Mouse (Mus musculus) kidney, postnatal 25 days (tissue): ENCODE measurements around the gene Mtmr10.

Source experiments
- DNase-seq, 2 experiments: peaks; one replicate each; pipeline ENCODE4 v3.0.0; 2021; ENCODE audit warnings: mixed read lengths in 2 of 2

Gene Mtmr10

GRCm38 (mm10) chr7:64296286-64297010 is 9.0 kb downstream of the Mtmr10 start:
- no peak for DNase-seq

DNA sequence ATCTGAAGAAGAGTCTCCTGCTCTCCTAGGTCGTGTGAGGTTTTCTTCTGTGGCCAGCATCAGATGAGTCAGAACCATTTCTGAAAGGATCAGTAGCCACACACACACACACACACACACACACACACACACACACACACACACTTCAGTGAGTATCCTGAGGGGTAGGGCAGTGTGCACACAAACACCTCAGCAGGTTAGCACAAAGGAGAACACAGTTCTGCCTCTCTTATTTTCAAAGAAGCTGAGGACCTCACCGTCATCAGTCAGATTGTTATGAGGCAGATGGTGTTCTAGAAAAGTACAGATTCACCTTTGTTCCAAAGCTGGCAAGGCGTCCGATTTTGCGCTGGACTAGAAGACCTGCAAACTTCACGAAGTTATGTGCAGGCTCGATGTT is 22.8 kb downstream of the Mtmr10 start:
- DNase-seq = no peak

- no peak for DNase-seq
These were observed 23.3 kb downstream of the Mtmr10 start for GRCm38 (mm10) chr7:64310756-64311155.

GRCm38 (mm10) chr7:64312811-64313210 is 25.4 kb downstream of the Mtmr10 start:
- peak in 1 of 2 experiments; percentile 28 for DNase-seq

DNA sequence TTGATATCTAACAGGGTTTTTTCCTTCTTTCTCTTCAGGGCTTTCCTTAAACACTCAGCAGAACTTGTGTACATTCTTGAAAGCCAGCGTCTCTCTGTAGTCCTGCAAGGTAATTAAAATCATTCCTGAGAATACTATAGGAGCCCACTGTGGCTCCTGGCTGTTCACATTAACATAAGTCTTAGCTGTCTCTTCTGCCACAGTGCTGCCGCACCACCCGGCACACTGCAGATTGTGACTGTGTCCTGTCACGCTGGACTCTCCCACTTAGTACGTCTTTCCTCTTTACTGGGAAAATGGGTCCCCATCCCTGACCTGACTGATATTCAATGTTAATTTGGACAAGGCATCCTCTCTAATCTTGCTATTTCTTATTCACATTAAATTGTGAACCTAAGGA is 33.7 kb downstream of the Mtmr10 start:
- DNase-seq = no peak

DNA sequence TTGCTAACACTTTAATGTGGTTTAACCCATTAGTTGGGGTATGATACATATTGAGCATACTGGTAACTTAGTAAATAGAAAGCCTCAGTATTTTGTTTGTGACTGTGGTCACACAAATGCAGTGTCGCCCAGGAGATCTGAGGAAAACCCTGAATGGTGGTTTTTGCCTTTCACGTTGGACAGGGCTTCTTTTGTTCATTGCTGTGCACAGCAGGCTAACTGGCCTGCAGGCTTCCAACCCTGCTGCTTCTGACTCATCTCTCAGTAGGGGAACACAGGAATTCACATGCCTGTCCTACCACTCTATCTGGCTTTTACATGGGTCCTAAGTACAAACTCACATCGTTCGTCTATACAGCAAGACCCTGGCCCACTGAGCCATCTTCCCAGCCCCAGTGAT is 34.2 kb downstream of the Mtmr10 start:
- DNase-seq = no peak

DNA sequence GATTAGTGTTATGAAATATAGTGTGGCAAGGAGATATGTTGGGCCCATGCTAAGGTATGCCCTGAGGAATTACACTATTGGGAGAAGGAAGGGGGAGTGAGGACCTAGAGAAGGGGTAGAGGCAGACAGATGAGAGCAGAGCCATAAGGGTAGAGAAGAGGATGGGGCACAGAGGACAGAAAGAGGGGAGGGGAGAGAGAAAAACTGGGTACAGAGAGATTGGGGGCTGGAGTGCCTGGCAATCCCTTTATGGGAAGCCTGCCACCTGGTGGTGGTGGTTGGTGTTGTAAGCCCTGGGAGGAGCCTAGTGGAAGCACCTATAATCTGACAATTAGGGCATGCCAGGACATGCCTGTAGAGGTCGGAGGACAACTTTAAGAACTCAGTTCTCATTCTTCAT is 39.4 kb downstream of the Mtmr10 start:
- DNase-seq = peak; percentile 78 to 90

- DNase-seq = no peak
These were observed 40.0 kb downstream of the Mtmr10 start for GRCm38 (mm10) chr7:64327486-64327885.

DNA sequence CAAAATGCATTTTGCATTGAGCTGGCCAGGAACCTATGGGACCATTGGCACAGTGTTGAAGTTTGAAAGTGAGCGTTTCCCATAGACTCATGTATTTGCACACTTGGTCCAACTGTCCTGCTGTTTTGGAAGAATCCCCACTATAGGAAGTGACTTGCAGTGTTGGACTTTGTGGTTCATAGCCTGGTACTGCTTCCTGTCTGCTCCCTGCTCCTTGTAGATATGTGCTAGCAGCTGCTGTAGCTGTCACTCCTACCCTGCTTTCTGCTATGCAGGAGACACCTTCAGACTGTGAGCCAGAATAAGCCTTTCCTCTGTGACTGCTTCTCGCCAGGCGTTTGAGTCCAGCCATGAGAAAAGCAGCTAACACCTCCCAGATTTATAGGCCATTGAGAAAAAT is 43.9 kb downstream of the Mtmr10 start:
- DNase-seq = no peak

DNA sequence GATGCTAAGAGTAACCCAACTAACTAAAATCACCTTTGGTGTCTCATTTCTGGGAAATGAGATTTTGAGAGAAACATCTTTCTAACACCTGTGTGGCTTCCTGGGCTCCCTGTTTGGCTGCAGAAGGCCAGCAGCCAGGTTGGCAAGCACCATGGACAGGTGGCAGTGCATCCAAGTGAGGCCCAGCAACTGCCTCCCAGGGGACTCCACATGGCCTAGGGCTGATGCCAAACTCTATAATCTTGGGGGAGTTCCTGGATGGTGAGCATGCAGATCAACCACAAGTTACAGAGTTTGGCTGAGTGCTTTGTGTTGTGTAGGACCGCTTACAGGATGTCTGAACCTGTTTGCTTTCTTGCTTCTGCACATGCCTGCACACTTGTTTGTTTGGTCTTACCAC is 45.2 kb downstream of the Mtmr10 start:
- no peak for DNase-seq

- peak; percentile 18 to 64 for DNase-seq
These were observed 60.4 kb downstream of the Mtmr10 start for GRCm38 (mm10) chr7:64347813-64348212.

GRCm38 (mm10) chr7:64349147-64349861 is 61.9 kb downstream of the Mtmr10 start:
- DNase-seq = peak in 1 of 2 experiments; percentile 35

DNA sequence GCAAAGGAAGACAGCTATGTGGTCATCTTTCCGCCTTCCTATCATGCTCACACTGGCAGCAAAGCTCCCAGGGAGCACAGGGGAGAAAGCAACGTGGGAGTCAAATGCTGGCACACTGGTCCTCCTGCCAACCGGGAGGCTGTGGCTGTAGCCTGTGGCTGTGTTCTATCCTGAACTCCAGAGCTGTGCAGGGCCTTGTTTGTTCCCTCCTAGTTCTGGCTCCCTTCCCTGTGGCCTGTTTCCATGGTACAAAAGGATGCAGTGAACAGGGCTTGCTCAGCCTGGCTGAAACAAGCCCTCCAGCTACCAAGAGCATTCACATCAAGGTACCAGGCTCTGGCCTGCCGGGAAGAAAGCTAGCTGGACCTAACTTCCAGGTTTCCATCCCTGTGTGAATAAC is 63.6 kb downstream of the Mtmr10 start:
- peak; percentile 43 to 73 for DNase-seq

DNA sequence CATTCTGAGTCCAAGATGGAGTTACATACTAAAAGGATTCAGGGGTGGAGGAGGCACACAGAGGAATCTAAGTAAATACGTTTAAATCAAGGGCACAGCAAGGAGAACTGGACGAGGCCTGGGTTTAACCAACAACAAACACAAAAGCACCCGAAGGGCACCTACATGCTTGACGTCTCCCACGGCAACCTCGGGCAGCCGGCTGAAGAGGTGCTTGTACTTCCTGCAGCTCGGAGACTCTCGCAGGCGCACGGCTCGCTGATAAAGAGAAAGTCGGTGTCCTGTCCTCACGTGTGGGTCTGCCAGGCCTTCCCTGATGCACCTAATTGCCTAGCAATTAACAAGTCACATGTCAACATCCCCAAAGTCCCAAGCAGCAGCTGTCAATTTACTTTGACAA is 66.8 kb downstream of the Mtmr10 start:
- no peak for DNase-seq

DNA sequence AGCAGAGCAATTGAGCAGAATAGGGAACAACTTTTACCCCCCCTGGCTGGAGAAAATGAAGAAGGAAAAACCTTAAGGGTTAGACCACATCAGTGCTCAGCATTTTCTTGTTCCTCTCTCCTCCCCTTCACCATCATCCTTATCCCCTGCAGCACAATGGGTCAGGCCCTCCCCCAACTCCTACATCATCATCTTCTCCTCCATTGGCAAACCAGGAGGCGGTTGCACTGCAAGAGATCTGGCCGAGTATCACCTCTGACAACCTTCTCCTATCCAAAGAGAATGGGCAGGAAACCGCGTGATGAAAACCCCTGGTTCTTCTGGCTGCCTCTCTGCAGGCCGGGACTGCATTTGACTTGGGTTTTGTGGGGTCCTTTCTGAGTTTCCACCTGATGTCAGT is 69.2 kb downstream of the Mtmr10 start:
- no peak for DNase-seq

- peak; percentile 61 to 80 for DNase-seq
These were observed 70.0 kb downstream of the Mtmr10 start for GRCm38 (mm10) chr7:64357405-64357804.

- no peak for DNase-seq
These were observed 71.2 kb downstream of the Mtmr10 start for GRCm38 (mm10) chr7:64358666-64359065.

DNA sequence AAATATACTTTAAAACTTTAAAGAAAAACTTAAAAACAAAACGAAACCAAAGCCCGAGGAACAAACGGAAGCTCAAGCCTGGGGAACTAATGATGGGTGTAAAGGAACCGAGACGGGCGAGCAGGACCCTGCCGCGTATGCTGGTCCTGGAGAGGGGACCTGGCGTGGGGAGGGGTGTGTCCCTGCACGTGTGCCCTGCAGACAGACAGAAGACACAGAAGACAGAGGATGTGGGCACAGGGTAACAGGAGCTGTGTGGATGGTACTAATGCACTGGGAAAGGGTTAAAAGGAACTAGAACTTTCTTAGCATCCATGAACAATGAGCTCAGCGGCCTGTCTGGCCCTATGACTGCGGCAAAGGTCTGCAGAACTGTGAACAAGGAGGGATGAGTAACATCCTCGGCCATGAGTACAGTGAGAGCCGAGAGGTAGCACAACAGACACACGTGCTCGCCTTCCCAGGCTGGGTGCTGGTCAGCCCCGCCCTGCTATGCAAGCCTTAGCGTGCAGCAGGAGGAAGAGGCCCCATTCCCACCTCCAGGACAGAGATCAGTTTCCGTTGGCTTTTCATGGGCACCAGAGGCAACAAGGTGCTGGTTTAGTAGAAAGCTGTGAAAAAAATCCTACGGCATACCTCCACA is 72.6 kb downstream of the Mtmr10 start:
- no peak for DNase-seq

DNA sequence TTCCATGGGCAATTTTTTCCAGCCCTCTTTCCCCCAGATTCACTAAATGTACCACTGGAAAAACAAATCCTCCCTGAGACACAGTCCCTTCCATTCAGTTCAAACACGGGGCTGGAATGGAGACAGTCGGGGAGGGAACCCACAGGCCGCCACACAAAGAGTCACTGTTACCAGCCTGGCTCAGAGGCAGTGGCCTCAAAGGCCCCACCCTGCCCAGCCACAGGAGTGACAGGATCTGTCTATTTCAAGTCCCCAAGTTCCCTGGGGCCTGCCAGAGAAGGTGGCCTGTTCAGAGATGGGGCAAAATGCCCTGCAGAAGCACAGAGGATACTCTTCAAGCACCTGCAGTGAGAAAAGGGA is 73.1 kb downstream of the Mtmr10 start:
- no peak for DNase-seq

GRCm38 (mm10) chr7:64365863-64366262 is 78.4 kb downstream of the Mtmr10 start:
- no peak for DNase-seq

GRCm38 (mm10) chr7:64369841-64370240 is 82.4 kb downstream of the Mtmr10 start:
- no peak for DNase-seq

DNA sequence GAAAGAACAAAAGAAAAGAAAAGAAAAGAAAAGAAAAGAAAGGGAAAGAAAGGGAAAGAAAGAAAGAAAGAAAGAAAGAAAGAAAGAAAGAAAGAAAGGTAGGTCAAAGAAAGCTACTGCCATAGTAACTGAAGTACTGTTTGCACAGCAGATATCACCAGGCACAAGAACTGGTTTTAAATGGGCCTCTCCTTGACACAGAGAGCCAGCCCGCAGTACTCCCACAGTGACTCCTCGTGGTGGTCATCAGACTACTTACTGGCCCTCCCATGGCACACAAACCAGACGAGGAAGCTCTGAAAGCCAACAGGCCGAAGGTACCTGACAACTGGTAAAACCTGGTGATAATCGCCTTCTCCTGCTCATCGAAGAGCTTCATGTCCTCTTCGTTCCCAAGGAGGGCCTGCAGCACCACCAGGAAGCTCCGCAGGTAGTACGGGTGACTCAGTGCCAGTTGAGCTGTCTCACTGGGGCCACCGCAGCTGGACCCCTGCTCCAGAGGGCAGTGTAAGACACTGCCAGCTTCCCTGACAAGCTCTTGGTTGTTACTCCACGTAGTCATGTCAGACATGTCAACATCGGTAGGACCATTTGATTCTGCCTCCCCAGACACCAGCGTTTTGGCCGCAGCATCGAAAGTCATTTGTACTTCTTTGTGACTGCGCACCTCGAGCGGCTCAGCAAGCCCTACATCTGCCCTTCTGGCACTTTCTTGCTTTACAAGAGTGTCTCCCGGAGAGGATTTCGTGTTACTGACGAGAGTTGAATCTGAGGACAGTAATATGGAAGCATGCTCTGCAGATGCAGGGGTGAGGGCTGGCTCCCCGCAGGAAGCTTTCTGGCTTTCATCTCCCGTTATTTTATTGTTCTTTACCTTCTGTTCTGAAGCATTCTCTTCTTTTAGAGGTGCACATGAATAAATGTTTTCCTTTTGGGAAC is 84.8 kb downstream of the Mtmr10 start:
- DNase-seq = no peak
